Mouse (Mus musculus): Measurements from ENCODE around the gene Tmc6.

Tmc6 gene

DNA sequence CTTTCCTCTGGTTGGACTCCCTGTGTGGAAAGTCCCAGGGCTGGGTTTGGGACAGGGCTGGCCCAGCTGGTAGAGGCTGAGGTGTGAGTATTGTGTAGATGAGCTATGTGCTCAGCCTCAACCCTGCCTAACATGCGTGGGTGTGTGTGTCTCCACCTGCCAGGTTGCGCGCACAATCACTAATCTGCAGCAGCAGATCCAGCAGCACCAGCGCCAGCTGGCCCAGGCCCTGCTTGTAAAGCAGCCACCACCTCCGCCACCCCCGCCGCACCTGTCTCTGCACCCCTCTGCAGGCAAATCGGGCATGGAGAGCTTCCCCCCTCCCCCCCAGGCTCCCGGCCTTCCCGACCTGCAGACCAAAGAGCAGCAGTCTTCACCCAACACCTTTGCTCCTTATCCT lies 32.6 kb downstream of the Tmc6 start:
- DNase-seq, result no peak

DNA sequence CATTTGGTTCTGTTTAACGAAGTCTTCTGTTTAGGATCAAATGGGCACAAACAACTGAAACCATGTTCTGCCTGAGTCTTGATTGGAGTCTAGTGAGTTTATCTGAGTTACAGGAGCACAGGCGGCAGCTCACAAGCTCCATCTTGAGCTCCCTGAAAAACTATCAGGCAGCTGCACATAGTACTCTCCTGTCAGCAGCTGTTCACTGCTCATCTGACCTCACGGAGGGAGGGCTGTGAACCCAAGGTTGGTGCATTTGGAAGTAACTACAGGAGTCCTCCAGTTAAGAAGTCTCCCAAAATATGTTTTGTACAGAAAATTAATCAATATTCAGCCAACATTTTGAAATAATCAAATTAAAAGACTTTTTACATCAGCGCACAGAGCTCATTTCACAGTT lies 33.4 kb downstream of the Tmc6 start:
- no peak for DNase-seq

DNA sequence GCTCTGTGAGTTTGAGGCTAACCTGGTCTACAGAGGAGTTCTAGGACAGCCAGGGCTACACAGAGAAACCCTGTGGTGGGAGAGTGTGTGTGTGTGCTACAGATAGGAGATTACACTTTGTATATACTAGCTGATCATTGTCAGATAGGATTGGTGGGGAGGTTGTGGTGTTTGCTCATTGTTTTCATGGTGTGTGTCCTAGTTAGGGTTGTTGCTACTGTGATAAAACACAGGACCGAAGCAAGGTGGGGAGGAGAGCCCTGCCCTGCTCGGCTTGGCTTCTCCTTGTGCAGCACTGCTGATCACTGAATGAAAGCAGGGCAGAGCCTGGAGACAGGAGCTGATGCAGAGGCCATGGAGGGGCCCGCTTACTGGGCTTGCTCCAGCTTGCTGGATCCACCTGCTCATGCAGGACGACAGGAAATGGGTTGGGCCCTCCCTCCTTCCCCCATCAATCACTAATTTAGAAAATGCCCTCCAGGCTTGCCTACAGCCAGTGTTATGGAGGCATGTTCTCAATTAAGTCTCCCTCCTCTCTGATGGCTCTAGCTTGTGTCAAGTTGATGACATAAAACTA lies 38.5 kb downstream of the Tmc6 start:
- DNase-seq, result no peak

DNA sequence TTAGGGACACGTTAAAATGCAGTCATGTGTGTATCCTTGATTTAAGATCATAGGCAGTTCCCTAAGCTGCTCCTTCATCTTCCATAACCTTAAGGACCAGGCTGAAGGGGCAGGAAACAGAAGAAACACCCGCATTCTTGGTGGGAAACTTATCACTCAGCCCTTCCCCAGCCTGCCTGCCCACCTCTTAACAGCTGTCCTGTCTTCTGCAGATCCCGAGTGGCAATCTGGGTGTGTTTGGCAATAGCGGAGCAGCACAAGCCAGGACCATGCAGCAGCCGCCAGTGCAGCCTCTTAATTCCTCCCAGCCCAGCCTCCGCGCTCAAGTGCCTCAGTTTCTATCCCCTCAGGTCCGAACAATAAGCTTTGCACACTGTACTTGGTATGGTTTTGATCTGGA lies 39.3 kb downstream of the Tmc6 start:
- no peak for DNase-seq

DNA sequence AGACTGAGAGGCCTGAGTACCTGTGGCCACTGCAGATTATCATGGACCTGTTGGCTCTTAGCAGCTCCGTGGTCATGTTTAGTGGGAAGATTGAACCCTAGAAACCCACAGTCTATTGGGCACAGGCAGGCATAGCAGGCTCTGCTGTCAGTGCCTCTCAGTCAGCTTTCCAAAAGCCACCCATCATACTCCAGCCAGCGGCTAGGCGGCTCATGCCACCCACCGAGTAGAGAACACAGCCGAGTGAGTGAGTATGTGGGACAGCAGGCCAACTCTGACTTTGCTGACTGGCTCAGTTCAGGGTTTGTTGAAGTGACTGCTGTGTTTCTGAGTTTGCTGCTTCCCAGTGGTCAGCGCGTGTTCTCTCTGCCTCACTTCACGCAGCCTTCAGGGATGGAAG lies 39.8 kb downstream of the Tmc6 start:
- no peak for DNase-seq

DNA sequence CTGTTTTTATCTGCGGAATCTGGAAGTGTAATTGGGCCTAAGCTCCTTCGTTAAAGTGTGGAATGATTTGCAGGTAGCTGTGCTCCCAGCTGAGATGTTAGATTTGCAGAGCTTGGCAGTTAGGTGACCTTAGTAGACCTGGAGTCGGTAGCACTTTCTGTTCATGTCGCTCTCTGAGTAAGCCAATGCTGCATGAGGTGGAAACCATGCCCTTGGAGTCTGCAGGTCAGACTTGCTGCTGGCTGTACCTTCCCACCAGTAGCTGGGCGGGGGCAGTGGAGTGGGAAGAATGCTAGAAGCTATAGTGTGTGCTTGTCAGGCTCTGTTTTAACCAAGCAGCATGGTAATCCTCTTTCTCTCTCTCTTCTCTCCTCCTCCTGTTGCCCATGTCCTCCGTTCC lies 40.9 kb downstream of the Tmc6 start:
- DNase-seq, result no peak

DNA sequence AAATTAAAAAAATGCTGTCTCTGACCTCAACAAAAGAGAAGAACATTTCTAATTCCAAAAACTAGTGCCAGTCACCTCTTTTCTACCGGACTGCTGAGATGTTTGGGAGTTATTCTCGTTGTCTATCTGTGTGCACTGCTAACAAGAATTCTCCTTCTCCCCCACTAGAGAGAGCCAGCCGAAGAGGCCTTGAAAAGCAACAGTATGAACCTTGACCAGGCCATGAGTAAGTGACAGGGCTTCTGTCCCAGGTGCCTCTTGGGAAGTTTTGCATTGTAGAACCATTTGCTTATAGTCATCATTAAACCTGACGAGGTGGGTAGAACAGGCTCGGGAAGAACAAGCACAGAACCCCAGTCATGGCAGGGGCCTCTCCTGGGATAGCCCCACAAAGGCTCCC lies 43.9 kb downstream of the Tmc6 start:
- no peak for DNase-seq

DNA sequence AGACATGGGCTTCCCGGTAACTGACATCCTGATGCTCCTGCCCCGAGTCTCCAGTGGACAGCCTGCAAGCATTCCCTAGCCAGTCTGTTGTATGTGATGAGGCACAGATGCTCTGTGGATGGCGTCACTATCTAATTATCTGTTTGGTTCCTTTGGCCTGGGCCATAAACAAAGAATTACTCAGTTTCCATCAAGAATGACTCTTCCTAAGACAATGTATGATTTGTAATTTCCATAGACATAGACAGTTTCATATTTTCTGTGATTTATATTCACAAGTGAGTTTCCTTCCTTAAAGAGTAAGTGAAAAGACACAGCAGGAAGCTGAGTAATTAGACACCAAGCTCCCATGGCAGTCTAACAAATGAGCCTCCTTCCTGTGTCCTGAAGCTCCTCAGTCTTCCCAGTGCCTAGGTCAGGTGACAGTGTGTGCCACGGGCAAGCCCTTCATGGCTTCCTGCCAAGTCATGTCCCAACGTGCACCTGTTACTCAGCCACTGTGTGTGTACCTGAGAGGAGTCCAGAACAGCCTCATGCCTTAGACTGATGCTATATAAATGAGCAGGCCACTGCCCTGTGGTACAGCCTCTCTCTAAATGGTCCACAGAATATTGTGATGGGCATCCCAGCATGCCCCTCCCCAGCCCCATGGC lies 45.8 kb downstream of the Tmc6 start:
- peak; percentile 28 for DNase-seq

DNA sequence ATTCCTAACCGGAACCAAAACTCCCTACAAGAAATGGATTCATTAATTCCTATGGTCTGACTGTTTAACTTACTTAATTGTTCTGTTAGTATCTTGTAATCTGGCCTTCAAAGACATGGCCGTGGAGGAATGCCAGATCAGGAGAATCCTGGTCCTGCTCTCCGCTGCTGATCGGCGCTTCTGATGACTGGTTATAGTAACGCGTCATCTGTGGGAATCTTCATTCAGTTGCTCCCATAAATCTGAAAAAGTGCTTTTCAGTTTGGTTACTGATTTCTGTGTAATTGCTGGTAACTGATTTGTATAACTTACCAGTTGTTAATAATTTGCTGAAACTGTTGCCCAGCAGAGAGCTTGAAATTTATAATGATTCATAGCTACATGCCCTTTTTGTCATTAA lies 50.5 kb downstream of the Tmc6 start:
- DNase-seq, result no peak

DNA sequence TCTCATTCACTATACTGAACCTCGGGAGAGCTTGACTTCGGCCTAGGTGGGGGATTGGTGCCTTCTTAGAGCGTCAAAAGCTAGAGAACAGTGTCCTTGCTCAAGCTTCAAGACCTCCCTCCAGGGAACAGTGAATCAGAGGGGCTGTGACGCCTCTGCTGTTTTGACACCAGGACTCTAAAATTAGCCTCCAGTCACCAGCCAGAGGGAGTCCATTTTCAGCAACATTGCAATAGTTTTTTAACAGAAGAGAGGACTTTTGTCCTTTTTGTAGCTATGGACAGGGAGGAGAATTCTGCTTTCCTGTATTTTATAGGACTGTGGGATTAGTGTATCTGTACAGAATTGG lies 51.5 kb downstream of the Tmc6 start:
- DNase-seq, result peak; percentile 37

DNA sequence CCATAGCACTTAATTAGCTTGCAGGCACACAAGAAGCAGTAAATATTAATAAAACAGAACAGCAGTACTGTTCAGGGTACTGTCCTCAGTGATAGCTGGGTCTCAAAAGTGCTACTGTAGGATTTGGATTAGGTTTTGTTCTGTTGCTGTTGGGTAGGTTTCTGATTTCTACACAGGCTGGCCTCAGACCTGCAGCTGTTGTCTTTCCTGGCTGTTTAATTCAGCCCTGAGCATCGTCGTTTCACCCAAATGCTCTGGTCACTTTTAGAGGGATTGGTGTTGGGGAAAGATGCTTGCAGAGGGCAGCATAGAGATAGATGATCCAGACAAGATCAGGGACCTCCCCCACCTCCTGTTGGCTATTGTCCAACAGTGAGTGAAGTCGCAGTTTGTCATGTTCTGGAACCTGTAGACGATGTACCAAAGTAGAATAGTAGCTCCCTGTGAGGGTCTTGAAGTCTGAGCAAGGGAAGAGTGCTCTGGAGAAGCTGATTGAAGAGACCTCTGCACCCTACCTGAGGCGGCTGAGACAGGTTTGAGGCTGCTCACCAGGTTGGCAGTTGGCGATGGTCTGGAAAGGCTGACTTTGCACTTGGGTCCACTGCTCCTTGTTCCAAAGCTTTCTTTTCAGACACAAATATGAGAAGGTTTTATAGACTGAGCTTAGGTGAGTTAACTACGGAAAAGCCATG lies 52.1 kb downstream of the Tmc6 start:
- DNase-seq, result no peak

DNA sequence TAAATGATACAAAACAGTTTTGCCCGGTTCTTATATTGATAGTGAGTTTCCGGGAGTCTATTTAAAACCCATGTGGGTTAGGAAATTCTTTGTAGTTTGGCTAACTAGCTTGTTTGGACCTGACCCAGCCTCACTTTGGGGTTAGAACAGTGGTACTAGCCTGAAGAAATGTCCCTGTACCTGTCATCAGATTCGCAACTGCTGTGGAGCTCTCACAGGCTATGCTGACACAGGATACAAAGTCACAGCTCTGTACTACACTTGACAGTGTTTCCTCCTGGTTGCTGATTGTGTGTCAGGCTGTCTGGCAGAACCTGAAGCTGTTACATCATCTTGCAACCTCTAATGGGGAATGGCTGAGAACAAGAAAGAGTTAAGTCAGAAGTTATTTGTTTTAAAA lies 52.7 kb downstream of the Tmc6 start:
- DNase-seq, result peak; percentile 53

DNA sequence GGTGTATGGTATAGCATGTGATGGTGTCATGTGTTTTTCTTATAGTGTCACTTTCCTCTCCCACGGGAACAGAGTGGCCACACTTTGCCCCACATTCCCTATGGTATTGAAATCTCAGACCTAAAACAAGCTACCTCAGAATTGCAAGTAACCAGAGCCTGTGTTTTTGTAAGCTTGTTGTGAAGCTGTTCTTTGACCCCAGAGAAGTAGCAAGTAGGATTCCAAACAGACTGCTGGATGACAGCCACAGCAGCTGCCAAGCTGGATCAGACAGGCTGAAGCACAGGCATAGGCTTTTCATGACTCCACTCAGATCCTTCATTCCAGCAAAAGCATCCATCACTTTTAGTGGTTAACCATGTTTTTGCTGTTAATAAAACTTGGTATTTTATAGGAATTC lies 53.2 kb downstream of the Tmc6 start:
- DNase-seq, result peak; percentile 76

DNA sequence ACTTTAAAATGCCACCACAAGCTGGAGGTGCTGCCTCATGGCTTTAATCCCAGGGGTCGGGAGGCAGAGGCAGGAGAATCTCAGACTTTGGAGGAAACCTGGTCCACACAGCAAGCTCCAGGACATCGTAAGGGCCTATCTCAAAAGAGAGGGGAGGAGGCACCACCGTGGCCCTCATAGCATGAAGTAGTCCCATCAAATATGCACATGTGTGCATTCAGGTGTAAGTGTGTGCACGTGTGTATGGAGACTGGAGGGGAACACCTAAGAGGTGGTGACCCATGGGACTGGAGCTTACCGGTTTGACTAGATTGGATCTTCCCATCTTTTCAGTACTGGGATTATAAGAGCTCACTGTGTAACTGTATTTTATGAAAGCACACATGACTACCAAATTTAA lies 53.8 kb downstream of the Tmc6 start:
- no peak for DNase-seq

DNA sequence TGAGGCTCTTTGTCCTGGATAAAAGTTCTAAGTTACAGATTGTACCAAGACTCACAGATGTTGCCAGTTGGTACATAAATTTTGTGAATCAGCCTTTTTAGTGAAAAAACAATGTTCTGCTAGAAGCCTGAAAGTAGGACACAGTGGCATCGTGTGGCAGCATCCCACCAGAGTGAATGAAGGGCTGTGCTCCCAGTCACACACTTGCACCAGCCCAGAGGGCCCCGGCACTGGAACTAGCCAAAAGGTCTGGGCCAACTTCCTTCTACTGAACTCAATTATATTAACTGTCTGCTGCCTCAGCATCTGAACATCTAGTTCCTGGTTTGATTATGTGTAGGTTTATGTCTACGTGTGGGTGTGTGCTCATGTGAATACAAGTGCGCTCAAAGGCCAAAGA lies 55.0 kb downstream of the Tmc6 start:
- no peak for DNase-seq

DNA sequence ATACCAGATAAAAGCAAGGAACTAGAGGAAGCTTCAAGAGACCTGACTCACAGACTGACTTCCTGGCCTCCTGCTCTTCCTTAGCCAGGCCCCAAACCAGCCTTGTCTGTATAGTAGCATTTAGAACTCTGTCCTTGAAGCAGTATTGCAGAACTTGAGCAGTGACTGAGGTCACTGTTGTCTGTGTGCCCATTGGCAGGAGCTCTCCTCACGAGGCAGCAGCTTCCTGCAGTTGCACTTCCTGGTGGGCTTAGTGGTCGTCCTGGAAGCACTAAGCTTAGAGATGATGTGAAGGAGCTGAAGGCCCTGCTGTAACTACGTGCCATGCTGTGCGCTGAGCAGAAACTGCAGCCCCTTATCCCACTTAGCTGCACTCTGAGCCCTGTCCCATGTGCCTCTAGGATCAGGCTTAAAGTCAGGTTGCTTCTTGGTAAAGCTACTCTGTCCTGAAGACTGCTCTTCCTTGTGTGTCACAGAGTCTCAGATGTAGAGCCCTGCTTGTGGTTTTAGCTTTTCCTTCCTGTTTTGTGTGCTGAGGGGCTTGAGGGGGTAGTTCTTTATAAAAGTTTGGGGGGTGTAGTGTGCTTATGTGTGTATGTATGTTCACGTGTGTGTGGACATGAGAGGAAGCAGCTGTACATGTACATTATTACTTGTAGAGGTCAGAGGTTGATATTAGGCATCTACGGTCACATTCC lies 57.2 kb downstream of the Tmc6 start:
- no peak for DNase-seq

DNA sequence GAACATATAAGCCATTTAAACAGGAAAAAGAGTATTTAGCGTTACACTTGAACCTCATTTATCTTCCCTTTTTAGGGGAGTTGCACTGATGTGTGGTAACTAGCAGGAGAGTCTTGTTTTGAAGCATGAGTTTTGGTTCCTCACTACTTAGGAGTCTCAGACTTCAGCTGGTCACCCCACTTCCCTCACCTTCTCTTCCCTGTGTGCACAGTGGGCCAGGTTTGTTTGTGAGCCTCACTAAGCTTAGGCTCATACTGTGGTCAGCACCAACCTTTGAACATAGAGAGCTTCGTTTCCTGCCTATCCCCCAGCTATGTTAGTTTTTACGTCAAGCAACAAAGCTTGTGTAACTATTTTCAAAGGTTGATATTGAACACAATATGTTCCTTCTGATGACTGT lies 63.2 kb downstream of the Tmc6 start:
- DNase-seq, result no peak
